Mouse (Mus musculus) heart, adult 18-20 months (tissue): Measurements from ENCODE around the gene Tut1. TPM values are rescaled to one million over a fixed set of nuclear protein-coding genes. Genes with fewer than 3 reads are reported as not detected.
"Not testable (repeated sequence)": the region's sequence is repeated elsewhere in the genome, so short reads cannot be mapped to it uniquely, and the experiment has no call there.

Experiments used
- DNase-seq, 2 experiments: peaks; one replicate each; pipeline ENCODE4 v3.0.0; 2021 to 2022; ENCODE audit warnings: mixed read lengths in 1 of 2
- total RNA-seq, 2 experiments: library from RNA; stranded (reverse); gene quantifications; 2 replicates each; pipeline ENCODE4 v1.2.3; 2021

The Tut1 gene
- total RNA-seq, 2 experiments from 2014 or later: 8.2 to 9.5 TPM

DNA sequence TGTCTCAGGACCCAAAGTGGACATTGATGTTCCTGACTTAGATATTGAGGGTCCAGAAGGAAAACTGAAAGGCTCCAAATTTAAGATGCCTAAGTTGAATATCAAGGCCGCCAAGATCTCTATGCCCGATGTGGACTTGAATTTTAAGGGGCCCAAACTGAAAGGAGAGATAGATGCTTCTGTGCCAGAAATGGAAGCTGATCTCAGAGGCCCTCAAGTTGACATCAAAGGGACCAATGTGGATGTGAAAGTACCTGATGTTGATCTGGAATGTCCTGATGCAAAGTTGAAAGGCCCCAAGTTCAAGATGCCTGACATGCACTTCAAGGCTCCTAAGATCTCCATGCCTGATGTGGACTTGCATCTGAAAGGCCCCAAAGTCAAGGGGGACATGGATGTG, 53.3 kb downstream of the Tut1 start:
- DNase-seq: not testable (repeated sequence)

Other genes with a start within 250 kb of the Tut1 start
- gene Slc3a2, start 230.5 kb upstream of the Tut1 start, total RNA-seq: 10 to 100 TPM; 42.4 to 48.1 TPM
- 10 to 100 TPM; 18.8 to 22.3 TPM for gene Wdr74, start 218.0 kb upstream of the Tut1 start, total RNA-seq
- under 1 TPM in 1 of 2 experiments, not detected in 1; 0.72 TPM for gene 1700092M07Rik, start 213.1 kb upstream of the Tut1 start, total RNA-seq
- gene Stx5a, start 212.4 kb upstream of the Tut1 start, total RNA-seq: 10 to 100 TPM; 21.3 to 27.1 TPM
- gene Nxf1, start 196.8 kb upstream of the Tut1 start, total RNA-seq: 10 to 100 TPM; 31.6 to 35.6 TPM
- gene Tmem223, start 182.9 kb upstream of the Tut1 start, total RNA-seq: 100 to 1,000 TPM; 133 to 134 TPM
- gene Tmem179b, start 179.4 kb upstream of the Tut1 start, total RNA-seq: 10 to 100 TPM; 12.0 to 12.6 TPM
- 1 to 10 TPM; 7.2 to 8.6 TPM for gene Taf6l, start 167.4 kb upstream of the Tut1 start, total RNA-seq
- 10 to 100 TPM; 58.3 to 60.9 TPM for gene Polr2g, start 155.3 kb upstream of the Tut1 start, total RNA-seq
- gene Zbtb3, start 151.3 kb upstream of the Tut1 start, total RNA-seq: 1 to 10 TPM in 1 of 2 experiments, under 1 TPM in 1; 0.79 to 1.6 TPM
- 10 to 100 TPM; 13.6 to 18.3 TPM for gene Ttc9c, start 134.5 kb upstream of the Tut1 start, total RNA-seq
- gene Hnrnpul2, start 133.8 kb upstream of the Tut1 start, total RNA-seq: 10 to 100 TPM; 47.2 to 47.4 TPM
- not detected for gene AC129217.1, start 124.1 kb upstream of the Tut1 start, total RNA-seq
- gene Bscl2, start 116.4 kb upstream of the Tut1 start, total RNA-seq: 10 to 100 TPM; 24.7 to 32.2 TPM
- gene Gng3, start 114.7 kb upstream of the Tut1 start, total RNA-seq: not detected
- 1 to 10 TPM; 2.3 to 3.6 TPM for gene Lrrn4cl, start 103.1 kb upstream of the Tut1 start, total RNA-seq
- 100 to 1,000 TPM; 125 to 132 TPM for gene Ubxn1, start 82.4 kb upstream of the Tut1 start, total RNA-seq
- gene Uqcc3, start 72.9 kb upstream of the Tut1 start, total RNA-seq: 10 to 100 TPM; 55.9 to 62.8 TPM
- gene Lbhd1, start 70.1 kb upstream of the Tut1 start, total RNA-seq: 1 to 10 TPM; 1.6 to 3.8 TPM
- not detected for gene Gm49403, start 69.9 kb upstream of the Tut1 start, total RNA-seq
- gene 1810009A15Rik, start 65.0 kb upstream of the Tut1 start, total RNA-seq: 10 to 100 TPM; 19.1 to 20.1 TPM
- 1 to 10 TPM in 1 of 2 experiments, not detected in 1; 3.4 TPM for gene Gm49416, start 64.9 kb upstream of the Tut1 start, total RNA-seq
- gene Ints5, start 60.8 kb upstream of the Tut1 start, total RNA-seq: 10 to 100 TPM; 11.2 to 11.5 TPM
- gene Ganab, start 55.8 kb upstream of the Tut1 start, total RNA-seq: 10 to 100 TPM; 45.0 to 52.1 TPM
- gene B3gat3, start 33.5 kb upstream of the Tut1 start, total RNA-seq: 10 to 100 TPM; 38.0 to 38.7 TPM
- gene Rom1, start 24.5 kb upstream of the Tut1 start, total RNA-seq: 10 to 100 TPM; 25.7 to 34.7 TPM
- gene Eml3, start 24.3 kb upstream of the Tut1 start, total RNA-seq: 1 to 10 TPM; 5.7 to 7.6 TPM
- 10 to 100 TPM; 28.8 to 30.1 TPM for gene Mta2, start 12.0 kb upstream of the Tut1 start, total RNA-seq
- gene Eef1g, start 13.2 kb downstream of the Tut1 start, total RNA-seq: 100 to 1,000 TPM; 239 to 257 TPM
- gene Ahnak, start 35.4 kb downstream of the Tut1 start, total RNA-seq: 100 to 1,000 TPM; 341 to 356 TPM
- 10 to 100 TPM in 1 of 2 experiments, not detected in 1; 80.4 TPM for gene Scgb1a1, start 134.1 kb downstream of the Tut1 start, total RNA-seq
- gene Asrgl1, start 181.8 kb downstream of the Tut1 start, total RNA-seq: 10 to 100 TPM; 33.8 to 36.0 TPM